Mouse (Mus musculus): ENCODE results near the gene Sec14l1. TPM values are rescaled to one million over a fixed set of nuclear protein-coding genes. Genes with fewer than 3 reads are reported as not detected.

Gene Sec14l1
- total and polyA plus RNA-seq, 2 experiments from 2014 or later, result 38.0 to 71.6 TPM

DNA sequence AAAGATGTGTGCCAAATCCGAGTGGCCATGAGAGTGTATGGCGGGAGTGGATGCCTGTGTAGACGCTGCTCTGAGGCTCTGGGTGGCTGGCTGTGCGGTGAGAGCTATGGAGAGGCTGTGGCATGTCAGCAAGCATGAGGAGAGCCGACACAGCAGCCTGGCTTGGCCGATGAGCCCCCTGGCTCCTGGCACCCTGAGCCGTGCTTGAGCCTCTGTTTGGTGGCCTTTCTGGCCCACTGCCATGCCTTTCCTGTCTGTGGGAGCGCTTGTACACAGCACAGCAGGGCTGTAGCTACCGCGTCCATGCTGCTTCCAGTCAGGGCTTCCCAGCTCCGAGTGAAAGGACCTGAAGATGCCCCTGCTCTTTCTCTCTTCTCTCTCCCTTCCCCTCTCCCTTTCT lies 43.4 kb downstream of the Sec14l1 start:
- H3K4me1 ChIP-seq (ENCODE audit: control insufficient read depth, insufficient read depth), result 0 out of 2 replicates have a peak, but pooled peaks cover 6% of the 10 kb centered on the region
- WGBS, result 35% methylated on average over 11 of the region's 11 CpGs
- H3K4me2 ChIP-seq (ENCODE audit: low read depth, low read length), result no peak overlapping the region
- no peaks in the 10 kb centered on the region for H3K9me3 ChIP-seq (replicated peaks; ENCODE audit: control insufficient read depth, low read length)
- H3K4me3 ChIP-seq (ENCODE audit: low read depth, low read length), result no peak overlapping the region
- TF ChIP-seq EP300 (IDR thresholded peaks at IDR 0.05; ENCODE audit: low read depth) (no peak), CTCF (IDR thresholded peaks at IDR 0.05; ENCODE audit: low read depth) (no peak)
- no peak overlapping the region for H3K9ac ChIP-seq (replicated peaks; ENCODE audit: low read depth, low read length)
- H3K27ac ChIP-seq (ENCODE audit: low read depth), result 0 out of 2 replicates have a peak overlapping the region, but pooled peaks have one; percentile 11
- H3K27me3 ChIP-seq (ENCODE audit: control insufficient read depth, insufficient read depth, low read length), result no peaks in the 10 kb centered on the region
- peaks cover 51% of the 10 kb centered on the region for H3K36me3 ChIP-seq (replicated peaks; ENCODE audit: control insufficient read depth, insufficient read depth, low read length)
- ATAC-seq (ENCODE audit: insufficient read depth, low read depth) (no peak), DNase-seq (ENCODE audit: low spot score) (no peak)

DNA sequence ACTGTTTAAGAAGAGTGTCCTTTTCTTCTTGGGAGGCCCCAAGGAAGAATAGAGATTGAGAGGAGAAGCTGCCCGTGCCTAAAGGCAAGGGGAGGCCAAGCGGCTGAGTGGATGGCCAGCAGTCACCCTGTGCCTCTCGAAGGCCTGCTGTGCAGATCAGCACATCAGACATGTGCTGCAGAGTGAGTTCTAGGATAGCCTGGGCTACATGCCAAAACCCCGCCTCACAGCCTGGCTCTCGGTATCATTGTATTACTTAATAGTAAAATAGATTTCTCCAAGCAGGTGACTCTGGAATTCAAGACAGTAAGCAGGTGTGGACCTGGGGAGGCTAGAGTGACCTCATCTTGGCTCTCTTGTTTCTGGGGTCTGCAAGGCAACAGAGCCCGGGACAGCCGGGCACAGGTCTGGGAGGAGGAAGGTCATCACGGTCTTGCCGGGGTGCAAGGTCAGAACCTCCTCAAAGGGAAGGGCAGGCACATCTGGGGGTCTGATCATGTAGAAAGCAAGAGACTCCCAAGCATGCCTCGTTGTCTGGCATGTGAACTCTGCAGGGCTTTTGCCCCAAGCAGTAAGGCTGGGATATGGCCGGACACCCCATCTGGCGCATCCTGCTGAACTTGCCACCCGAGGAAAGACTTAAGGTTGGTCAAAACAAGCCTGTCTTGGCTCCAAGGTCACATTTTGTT lies 44.4 kb downstream of the Sec14l1 start:
- WGBS, result 64% methylated on average over 13 of the region's 13 CpGs
- H3K9ac ChIP-seq (replicated peaks; ENCODE audit: low read depth, low read length), result no peak overlapping the region
- ATAC-seq (ENCODE audit: insufficient read depth, low read depth) (no peak), DNase-seq (ENCODE audit: low spot score) (no peak)
- H3K27me3 ChIP-seq (ENCODE audit: control insufficient read depth, insufficient read depth, low read length), result no peaks in the 10 kb centered on the region
- H3K27ac ChIP-seq (ENCODE audit: low read depth), result no peak overlapping the region
- 0 out of 2 replicates have a peak, but pooled peaks cover 3% of the 10 kb centered on the region for H3K4me1 ChIP-seq (ENCODE audit: control insufficient read depth, insufficient read depth)
- no peak overlapping the region for H3K4me3 ChIP-seq (ENCODE audit: low read depth, low read length)
- TF ChIP-seq EP300 (IDR thresholded peaks at IDR 0.05; ENCODE audit: low read depth) (no peak), CTCF (IDR thresholded peaks at IDR 0.05; ENCODE audit: low read depth) (no peak)
- H3K36me3 ChIP-seq (replicated peaks; ENCODE audit: control insufficient read depth, insufficient read depth, low read length), result peaks cover 44% of the 10 kb centered on the region
- 0 out of 2 replicates have a peak, but pooled peaks cover 5% of the 10 kb centered on the region for H3K9me3 ChIP-seq (replicated peaks; ENCODE audit: control insufficient read depth, low read length)
- no peak overlapping the region for H3K4me2 ChIP-seq (ENCODE audit: low read depth, low read length)

DNA sequence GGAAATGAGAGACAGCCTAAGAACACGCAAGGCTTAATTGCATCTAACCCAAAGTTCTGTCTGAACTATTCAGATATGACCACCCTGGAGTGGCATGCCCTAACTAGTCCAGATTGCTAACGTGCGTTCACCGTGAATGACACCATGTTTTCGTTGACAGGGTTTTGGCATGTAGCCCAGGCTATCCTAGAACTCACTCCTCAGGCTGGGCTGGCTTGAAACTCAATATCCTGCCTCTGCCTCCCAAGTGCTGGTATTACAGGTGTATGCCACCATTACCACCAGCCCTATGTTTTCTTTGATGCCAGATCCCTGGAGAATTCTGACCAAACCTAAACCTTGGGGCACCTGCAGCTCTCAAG lies 45.0 kb downstream of the Sec14l1 start:
- Histone ChIP-seq H3K4me2 (ENCODE audit: low read depth, low read length) (no peak overlapping the region), H3K27me3 (ENCODE audit: control insufficient read depth, insufficient read depth, low read length) (no peaks in the 10 kb centered on the region), H3K4me1 (ENCODE audit: control insufficient read depth, insufficient read depth) (no peaks in the 10 kb centered on the region), H3K36me3 (replicated peaks; ENCODE audit: control insufficient read depth, insufficient read depth, low read length) (peaks cover 39% of the 10 kb centered on the region), H3K9ac (replicated peaks; ENCODE audit: low read depth, low read length) (no peak overlapping the region), H3K4me3 (ENCODE audit: low read depth, low read length) (no peak overlapping the region), H3K9me3 (replicated peaks; ENCODE audit: control insufficient read depth, low read length) (0 out of 2 replicates have a peak, but pooled peaks cover 5% of the 10 kb centered on the region), H3K27ac (ENCODE audit: low read depth) (no peak overlapping the region)
- 31% methylated on average over 5 of the region's 5 CpGs for WGBS
- DNase-seq (ENCODE audit: low spot score) (no peak), ATAC-seq (ENCODE audit: insufficient read depth, low read depth) (peak; percentile 39)
- TF ChIP-seq EP300 (IDR thresholded peaks at IDR 0.05; ENCODE audit: low read depth) (no peak), CTCF (IDR thresholded peaks at IDR 0.05; ENCODE audit: low read depth) (peak; percentile 4; the same call in 1 of the 2 replicates)

DNA sequence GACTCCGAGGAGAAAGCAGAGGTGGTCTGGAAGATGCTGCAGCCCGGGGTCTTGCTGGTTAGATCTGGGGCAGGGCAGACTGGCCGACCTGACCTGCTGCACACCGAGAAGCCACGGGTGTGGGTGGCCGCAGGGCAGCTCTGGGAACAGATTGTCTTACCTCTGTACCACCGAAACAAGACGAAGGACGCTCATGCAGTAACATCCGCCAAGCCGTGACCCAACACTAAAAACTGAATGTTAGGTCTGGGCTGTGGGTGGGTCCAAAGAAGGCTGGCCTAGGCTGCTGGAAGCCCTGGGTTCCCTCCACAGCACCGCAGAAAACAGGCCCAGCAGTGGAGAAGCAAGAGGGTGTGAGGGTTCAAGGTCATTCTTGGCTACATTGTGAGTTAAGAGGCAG lies 45.8 kb downstream of the Sec14l1 start:
- H3K9ac ChIP-seq (replicated peaks; ENCODE audit: low read depth, low read length), result no peak overlapping the region
- H3K4me1 ChIP-seq (ENCODE audit: control insufficient read depth, insufficient read depth), result no peaks in the 10 kb centered on the region

DNA sequence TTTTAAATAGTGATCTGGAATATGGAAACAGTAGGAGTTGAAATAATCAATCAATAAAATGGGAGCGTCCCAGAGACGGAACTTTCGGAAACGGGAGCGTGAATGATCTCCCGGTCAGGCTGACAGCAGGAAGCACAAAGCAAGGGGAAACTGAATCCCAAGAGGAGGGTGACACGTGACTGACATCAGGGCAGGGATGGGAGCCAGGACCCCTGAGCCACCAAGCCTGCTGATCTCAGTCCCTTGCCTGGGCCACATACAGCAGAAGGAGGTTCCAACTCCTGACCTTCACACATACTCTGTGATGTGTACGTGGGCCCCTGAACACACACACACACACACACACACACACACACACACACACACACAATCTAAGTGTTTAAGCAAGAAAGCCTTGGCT lies 46.6 kb downstream of the Sec14l1 start:
- Histone ChIP-seq H3K4me1 (ENCODE audit: control insufficient read depth, insufficient read depth) (no peaks in the 10 kb centered on the region), H3K36me3 (replicated peaks; ENCODE audit: control insufficient read depth, insufficient read depth, low read length) (peaks cover 24% of the 10 kb centered on the region), H3K4me3 (ENCODE audit: low read depth, low read length) (no peak overlapping the region), H3K4me2 (ENCODE audit: low read depth, low read length) (no peak overlapping the region), H3K9me3 (replicated peaks; ENCODE audit: control insufficient read depth, low read length) (0 out of 2 replicates have a peak, but pooled peaks cover 5% of the 10 kb centered on the region), H3K9ac (replicated peaks; ENCODE audit: low read depth, low read length) (no peak overlapping the region), H3K27ac (ENCODE audit: low read depth) (no peak overlapping the region), H3K27me3 (ENCODE audit: control insufficient read depth, insufficient read depth, low read length) (no peaks in the 10 kb centered on the region)
- DNase-seq (ENCODE audit: low spot score) (no peak), ATAC-seq (ENCODE audit: insufficient read depth, low read depth) (no peak)
- TF ChIP-seq EP300 (IDR thresholded peaks at IDR 0.05; ENCODE audit: low read depth), result no peak
- TF ChIP-seq CTCF (IDR thresholded peaks at IDR 0.05; ENCODE audit: low read depth), result no peak
- WGBS, result 54% methylated on average over 8 of the region's 8 CpGs

More for the DNA sequence above, 45.8 kb downstream of the Sec14l1 start:
- DNase-seq (ENCODE audit: low spot score) (no peak), ATAC-seq (ENCODE audit: insufficient read depth, low read depth) (no peak)
- 0 out of 2 replicates have a peak, but pooled peaks cover 5% of the 10 kb centered on the region for H3K9me3 ChIP-seq (replicated peaks; ENCODE audit: control insufficient read depth, low read length)
- no peak overlapping the region for H3K4me2 ChIP-seq (ENCODE audit: low read depth, low read length)
- no peak overlapping the region for H3K27ac ChIP-seq (ENCODE audit: low read depth)
- peaks cover 30% of the 10 kb centered on the region for H3K36me3 ChIP-seq (replicated peaks; ENCODE audit: control insufficient read depth, insufficient read depth, low read length)
- WGBS, result 93% methylated on average over 12 of the region's 12 CpGs
- H3K27me3 ChIP-seq (ENCODE audit: control insufficient read depth, insufficient read depth, low read length), result no peaks in the 10 kb centered on the region
- H3K4me3 ChIP-seq (ENCODE audit: low read depth, low read length), result no peak overlapping the region
- TF ChIP-seq EP300 (IDR thresholded peaks at IDR 0.05; ENCODE audit: low read depth) (no peak), CTCF (IDR thresholded peaks at IDR 0.05; ENCODE audit: low read depth) (no peak)
